Mouse (Mus musculus): Measurements from ENCODE around the gene F3. TPM values are rescaled to one million over a fixed set of nuclear protein-coding genes. Genes with fewer than 3 reads are reported as not detected.

F3 gene
- polyA plus RNA-seq (2012; rRNA removed): 6.5 and 7.5 TPM in 2 replicates

GRCm38 (mm10) chr3:121722971-121723844 lies at the start of gene F3:
F3 (plus strand) TSS chr3:121723537.
- TF ChIP-seq CTCF (IDR thresholded peaks at IDR 0.05; ENCODE audit: borderline replicate concordance, extremely low read depth, insufficient read depth, insufficient read length): peak; percentile 65; the same call in 1 of the 2 replicates
- 0 out of 2 replicates have a peak, but pooled peaks have one; percentile 40 for TF ChIP-seq POLR2A (IDR thresholded peaks at IDR 0.05; ENCODE audit: borderline replicate concordance, extremely low read depth, insufficient read depth, insufficient read length, poor library complexity, severe bottlenecking)
- peak; percentile 88 for DNase-seq (ENCODE audit: low read depth)

- DNase-seq (ENCODE audit: low read depth): no peak
- no peak for TF ChIP-seq POLR2A (IDR thresholded peaks at IDR 0.05; ENCODE audit: borderline replicate concordance, extremely low read depth, insufficient read depth, insufficient read length, poor library complexity, severe bottlenecking)
- no peak for TF ChIP-seq CTCF (IDR thresholded peaks at IDR 0.05; ENCODE audit: borderline replicate concordance, extremely low read depth, insufficient read depth, insufficient read length)
These were observed 44.4 kb upstream of the F3 start for GRCm38 (mm10) chr3:121678935-121679334.

GRCm38 (mm10) chr3:121679443-121679842 lies 43.9 kb upstream of the F3 start:
- TF ChIP-seq CTCF (IDR thresholded peaks at IDR 0.05; ENCODE audit: borderline replicate concordance, extremely low read depth, insufficient read depth, insufficient read length) (no peak), POLR2A (IDR thresholded peaks at IDR 0.05; ENCODE audit: borderline replicate concordance, extremely low read depth, insufficient read depth, insufficient read length, poor library complexity, severe bottlenecking) (no peak)
- peak; percentile 46 for DNase-seq (ENCODE audit: low read depth)

- DNase-seq (ENCODE audit: low read depth): no peak
- TF ChIP-seq POLR2A (IDR thresholded peaks at IDR 0.05; ENCODE audit: borderline replicate concordance, extremely low read depth, insufficient read depth, insufficient read length, poor library complexity, severe bottlenecking): no peak
- no peak for TF ChIP-seq CTCF (IDR thresholded peaks at IDR 0.05; ENCODE audit: borderline replicate concordance, extremely low read depth, insufficient read depth, insufficient read length)
These were observed 43.1 kb upstream of the F3 start for GRCm38 (mm10) chr3:121680187-121680586.

- no peak for DNase-seq (ENCODE audit: low read depth)
- TF ChIP-seq POLR2A (IDR thresholded peaks at IDR 0.05; ENCODE audit: borderline replicate concordance, extremely low read depth, insufficient read depth, insufficient read length, poor library complexity, severe bottlenecking): no peak
- TF ChIP-seq CTCF (IDR thresholded peaks at IDR 0.05; ENCODE audit: borderline replicate concordance, extremely low read depth, insufficient read depth, insufficient read length): no peak
These were observed 40.6 kb upstream of the F3 start for GRCm38 (mm10) chr3:121682439-121683411.

- TF ChIP-seq POLR2A (IDR thresholded peaks at IDR 0.05; ENCODE audit: borderline replicate concordance, extremely low read depth, insufficient read depth, insufficient read length, poor library complexity, severe bottlenecking) (no peak), CTCF (IDR thresholded peaks at IDR 0.05; ENCODE audit: borderline replicate concordance, extremely low read depth, insufficient read depth, insufficient read length) (no peak)
- no peak for DNase-seq (ENCODE audit: low read depth)
These were observed 38.8 kb upstream of the F3 start for GRCm38 (mm10) chr3:121684552-121684951.

GRCm38 (mm10) chr3:121684963-121685362 lies 38.4 kb upstream of the F3 start:
- TF ChIP-seq CTCF (IDR thresholded peaks at IDR 0.05; ENCODE audit: borderline replicate concordance, extremely low read depth, insufficient read depth, insufficient read length): no peak
- no peak for TF ChIP-seq POLR2A (IDR thresholded peaks at IDR 0.05; ENCODE audit: borderline replicate concordance, extremely low read depth, insufficient read depth, insufficient read length, poor library complexity, severe bottlenecking)
- no peak for DNase-seq (ENCODE audit: low read depth)

GRCm38 (mm10) chr3:121685985-121686384 lies 37.4 kb upstream of the F3 start:
- no peak for DNase-seq (ENCODE audit: low read depth)
- TF ChIP-seq CTCF (IDR thresholded peaks at IDR 0.05; ENCODE audit: borderline replicate concordance, extremely low read depth, insufficient read depth, insufficient read length): no peak
- no peak for TF ChIP-seq POLR2A (IDR thresholded peaks at IDR 0.05; ENCODE audit: borderline replicate concordance, extremely low read depth, insufficient read depth, insufficient read length, poor library complexity, severe bottlenecking)

GRCm38 (mm10) chr3:121686408-121686911 lies 36.9 kb upstream of the F3 start:
- TF ChIP-seq POLR2A (IDR thresholded peaks at IDR 0.05; ENCODE audit: borderline replicate concordance, extremely low read depth, insufficient read depth, insufficient read length, poor library complexity, severe bottlenecking) (no peak), CTCF (IDR thresholded peaks at IDR 0.05; ENCODE audit: borderline replicate concordance, extremely low read depth, insufficient read depth, insufficient read length) (no peak)
- DNase-seq (ENCODE audit: low read depth): peak; percentile 93

- TF ChIP-seq CTCF (IDR thresholded peaks at IDR 0.05; ENCODE audit: borderline replicate concordance, extremely low read depth, insufficient read depth, insufficient read length) (no peak), POLR2A (IDR thresholded peaks at IDR 0.05; ENCODE audit: borderline replicate concordance, extremely low read depth, insufficient read depth, insufficient read length, poor library complexity, severe bottlenecking) (no peak)
- no peak for DNase-seq (ENCODE audit: low read depth)
These were observed 35.6 kb upstream of the F3 start for GRCm38 (mm10) chr3:121687741-121688140.

GRCm38 (mm10) chr3:121689029-121689428 lies 34.3 kb upstream of the F3 start:
- DNase-seq (ENCODE audit: low read depth): no peak
- TF ChIP-seq POLR2A (IDR thresholded peaks at IDR 0.05; ENCODE audit: borderline replicate concordance, extremely low read depth, insufficient read depth, insufficient read length, poor library complexity, severe bottlenecking) (no peak), CTCF (IDR thresholded peaks at IDR 0.05; ENCODE audit: borderline replicate concordance, extremely low read depth, insufficient read depth, insufficient read length) (no peak)

Data from brain, embryonic 14.5 days (tissue).